Mouse (Mus musculus): ENCODE results near the gene Wdr26. TPM values are rescaled to one million over a fixed set of nuclear protein-coding genes. Genes with fewer than 3 reads are reported as not detected.

Wdr26 gene
- total RNA-seq, 4 experiments from 2014 or later = 120 to 162 (median 149) TPM

DNA sequence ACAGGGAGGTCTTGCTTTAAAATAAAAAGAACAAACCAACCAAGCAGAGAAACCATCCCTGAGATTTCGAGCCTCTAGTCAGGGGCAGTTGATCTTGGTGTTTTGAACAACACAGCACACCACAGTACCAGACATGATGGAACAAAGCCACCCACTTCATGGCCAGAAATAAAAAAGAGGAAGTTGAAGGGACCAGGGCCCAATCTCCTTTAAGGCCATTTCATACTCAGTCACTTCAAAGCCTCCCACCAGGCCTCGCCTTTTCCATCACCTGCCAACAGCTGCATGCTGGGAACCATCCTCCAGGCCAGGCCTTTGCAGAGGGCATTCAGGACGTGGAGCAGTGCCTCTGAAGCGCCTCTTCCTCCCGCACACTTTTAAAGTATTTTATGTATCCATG, 25.5 kb upstream of the Wdr26 start:
- no peak for DNase-seq

DNA sequence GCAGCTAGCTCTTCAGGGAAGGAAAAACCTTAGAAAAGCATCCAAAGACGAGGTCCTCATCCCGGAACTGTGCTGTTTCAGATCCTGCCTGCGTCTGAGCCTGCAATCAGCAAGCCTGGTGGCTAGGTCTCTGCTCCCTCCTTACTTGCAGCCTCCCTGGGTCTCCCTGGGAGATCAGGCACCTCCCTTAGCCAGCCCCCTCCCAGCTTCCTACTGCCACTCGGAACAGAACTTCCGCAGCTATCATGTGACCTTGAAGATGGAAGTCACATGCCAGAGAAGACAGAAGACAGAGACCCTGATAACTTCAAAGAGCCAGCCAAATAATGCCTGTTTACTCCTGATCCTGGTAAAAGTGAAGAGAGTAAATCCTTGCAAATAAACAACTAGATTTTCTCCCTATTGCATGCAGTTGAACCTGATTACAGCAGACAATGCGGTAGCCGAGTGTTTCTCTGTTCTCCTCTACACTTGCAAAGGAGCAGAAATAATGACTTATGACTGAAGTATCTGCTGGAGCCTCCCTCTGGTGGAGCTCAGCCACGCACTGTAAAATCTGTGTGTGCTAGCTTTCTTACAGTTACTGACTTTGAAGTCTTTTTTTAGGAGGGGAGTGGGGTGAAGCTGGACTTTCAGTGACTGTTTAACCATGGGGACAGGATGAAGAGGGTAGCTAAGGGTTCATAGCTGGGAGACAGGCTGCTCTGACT, 22.7 kb upstream of the Wdr26 start:
- no peak for DNase-seq

DNA sequence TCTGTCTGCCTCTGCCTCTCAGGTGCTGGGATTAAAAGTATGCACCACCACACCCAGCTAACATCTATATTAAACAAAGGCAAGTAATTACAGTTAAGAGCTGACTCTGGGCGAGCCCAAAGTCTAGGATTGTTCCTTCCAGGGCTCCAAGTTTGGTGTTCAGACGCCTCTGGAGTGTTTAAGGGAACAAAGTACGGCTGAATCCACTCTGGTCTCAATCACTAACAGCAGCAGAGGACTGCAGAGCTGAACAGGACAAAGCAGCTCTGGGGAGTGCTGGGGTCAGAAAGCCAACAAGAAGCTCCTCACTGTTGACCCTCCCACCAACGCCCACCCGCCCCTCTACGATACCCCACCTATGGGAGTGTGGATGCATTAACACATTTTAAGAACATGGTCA, 21.9 kb upstream of the Wdr26 start:
- no peak for DNase-seq

DNA sequence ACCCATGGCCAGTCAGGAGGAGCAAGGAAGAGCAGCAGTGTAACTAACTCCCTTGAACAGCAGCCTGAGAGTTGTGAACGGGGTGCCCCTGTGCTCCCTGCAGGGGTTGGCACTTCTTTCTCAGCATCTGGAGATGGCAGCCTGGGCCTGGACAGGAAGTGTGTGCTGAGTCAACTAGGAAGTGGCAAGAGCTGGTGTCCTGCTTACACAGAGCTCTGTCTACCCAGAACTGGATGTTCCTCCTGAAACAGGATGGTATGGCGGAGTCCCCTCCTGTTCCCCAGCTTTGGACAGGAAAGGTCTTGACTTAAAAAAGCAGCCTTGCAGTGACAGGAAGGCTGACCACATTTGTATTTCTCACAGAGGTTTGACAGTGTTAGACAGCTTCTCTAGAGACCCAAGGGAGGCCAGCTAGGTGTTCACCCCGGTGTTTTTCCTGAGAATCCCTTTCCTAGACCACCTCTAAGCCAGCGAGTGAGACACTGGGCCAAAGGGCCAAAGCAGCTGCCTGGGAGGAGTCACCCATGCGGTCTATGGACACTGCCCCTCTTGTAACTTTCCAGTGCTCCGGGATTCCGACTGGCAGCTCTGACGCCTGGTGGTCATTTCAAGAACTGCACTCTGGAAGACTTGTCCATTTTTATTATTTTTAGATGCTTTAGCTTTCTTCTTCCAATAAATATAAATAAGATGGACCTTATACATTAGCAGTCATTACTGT, 20.7 kb upstream of the Wdr26 start:
- peak; percentile 76 for DNase-seq

DNA sequence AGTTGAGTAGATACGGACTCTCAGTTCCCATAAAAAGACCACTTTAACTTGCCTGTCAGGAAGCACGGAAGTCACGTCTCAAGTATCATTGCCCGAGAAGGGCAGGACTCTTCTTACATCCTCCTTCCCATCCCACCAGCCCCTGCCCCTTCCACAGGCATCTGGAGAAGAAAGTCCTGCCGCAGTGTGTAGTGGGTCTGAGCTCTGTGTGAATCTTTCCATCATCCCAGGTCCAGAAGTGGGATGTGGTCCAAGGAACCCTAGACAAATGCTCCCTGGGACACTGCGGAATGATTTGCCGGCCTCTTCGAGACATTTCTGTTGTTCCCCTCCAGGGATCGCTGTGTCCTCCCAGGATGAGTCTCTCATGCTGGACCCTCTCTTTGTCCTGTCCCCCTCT, 20.0 kb upstream of the Wdr26 start:
- DNase-seq = no peak

DNA sequence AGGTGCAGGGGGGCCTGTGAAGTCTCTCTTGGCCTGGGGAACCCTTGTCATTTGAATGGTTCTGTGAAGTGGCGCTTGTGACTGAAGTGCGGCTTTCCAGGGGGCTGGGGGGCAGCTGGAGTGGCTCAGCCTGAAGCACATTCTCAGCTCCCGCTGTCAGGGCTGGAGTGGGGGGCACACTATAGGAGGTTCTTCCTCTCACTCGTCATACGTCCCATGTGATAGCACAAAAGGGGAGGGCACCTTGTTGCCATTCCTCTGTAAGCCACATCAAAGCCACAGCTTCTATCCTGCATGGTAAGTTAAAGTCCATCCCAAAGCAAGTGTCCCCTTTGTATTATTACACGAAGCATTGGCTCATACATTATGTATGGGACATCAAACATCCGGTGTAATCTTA, 19.5 kb upstream of the Wdr26 start:
- no peak for DNase-seq

DNA sequence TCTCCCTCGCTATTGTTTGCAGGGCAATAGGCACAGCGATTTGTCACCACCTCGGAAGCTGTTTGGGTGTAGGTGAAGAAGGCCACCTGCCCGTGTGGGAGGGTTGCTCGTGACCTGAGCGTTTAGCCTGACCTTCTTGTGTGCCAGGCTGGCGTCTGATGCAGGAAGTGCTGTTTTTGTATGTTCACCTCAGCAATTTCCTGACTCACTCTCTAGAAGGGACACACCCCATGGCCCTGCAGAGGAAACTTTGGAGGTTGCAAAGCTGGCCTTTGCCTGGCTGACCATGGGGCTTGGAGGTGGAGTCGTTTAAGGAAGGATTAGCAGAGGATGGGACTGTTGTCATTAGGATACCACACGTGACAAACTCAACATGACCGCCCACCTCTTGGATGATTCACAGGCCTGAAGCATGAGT, 18.9 kb upstream of the Wdr26 start:
- no peak for DNase-seq

DNA sequence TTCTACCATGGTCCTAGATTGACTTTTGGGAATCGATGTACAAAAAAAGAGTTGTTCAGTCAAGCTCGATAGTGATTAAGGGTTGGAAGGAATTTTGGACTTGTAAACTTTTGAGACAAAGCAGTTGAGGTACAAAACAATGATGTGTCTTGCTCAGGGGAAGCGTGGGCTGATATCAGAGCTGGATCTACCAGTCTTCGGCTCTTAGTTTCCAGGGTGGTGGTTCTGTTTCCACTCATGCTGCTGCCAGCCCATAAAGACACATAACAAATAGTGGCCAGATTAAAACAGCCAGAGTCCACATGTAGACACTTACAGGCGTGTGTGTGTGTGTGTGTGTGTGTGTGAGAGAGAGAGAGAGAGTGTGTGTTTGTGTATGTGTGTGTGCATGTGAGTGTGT, 17.2 kb upstream of the Wdr26 start:
- DNase-seq = no peak

DNA sequence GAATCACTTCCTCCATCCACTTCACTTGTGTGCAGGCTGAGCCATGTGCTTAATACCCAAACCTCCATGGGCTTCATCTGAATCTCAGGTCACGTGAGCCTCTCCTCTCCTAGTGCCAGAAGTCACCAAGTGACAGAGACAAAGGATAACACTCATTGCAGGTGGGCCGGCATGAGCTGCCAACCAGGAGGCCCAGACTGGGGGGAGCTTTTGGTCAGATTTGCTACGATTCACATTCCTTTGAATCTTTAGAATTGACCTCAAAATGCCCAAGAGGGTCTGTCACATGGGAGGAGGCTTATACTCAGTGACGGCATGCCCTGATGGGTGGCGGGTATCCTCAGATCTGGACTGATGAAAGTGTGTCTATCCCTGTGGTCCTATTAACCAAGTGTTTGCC, 16.8 kb upstream of the Wdr26 start:
- DNase-seq = no peak

DNA sequence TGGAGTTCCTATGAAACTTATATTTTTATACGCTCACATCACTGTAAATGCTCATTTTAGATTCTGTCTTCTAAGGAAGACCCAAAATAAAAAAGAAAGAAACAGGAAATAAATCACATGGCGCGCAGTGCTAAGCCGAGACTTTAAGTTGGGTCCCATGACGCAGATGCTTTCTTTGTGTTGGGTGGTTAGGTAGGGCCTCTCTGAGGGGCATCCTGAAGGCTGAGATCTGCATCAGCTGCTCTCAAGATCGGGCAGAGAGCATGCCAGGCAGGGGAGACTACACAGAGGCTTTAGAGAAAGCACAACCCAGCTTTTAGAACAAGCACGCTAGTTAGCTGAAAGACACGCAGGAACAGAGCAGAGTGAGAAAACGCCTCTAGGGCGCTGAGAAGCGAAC, 16.0 kb upstream of the Wdr26 start:
- DNase-seq = no peak

DNA sequence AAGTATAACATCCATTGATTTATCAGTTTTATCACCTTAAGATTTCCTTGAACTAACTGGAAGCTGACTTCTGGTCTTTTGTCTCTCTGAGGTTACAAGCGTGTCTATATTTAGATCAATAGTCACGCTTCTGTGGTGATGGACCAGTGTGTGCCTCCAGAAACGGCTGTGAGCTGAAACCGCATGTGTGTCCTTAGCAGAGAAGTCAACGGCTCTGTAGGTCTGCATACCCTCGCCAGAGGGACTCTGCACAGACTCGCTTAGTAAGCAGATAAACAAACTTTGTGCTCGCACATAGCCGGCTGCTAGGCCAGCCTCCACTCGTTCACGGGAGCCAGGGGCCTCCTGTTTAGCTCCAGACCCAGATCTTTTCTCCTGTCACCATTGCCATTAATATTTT, 15.0 kb upstream of the Wdr26 start:
- DNase-seq = no peak

DNA sequence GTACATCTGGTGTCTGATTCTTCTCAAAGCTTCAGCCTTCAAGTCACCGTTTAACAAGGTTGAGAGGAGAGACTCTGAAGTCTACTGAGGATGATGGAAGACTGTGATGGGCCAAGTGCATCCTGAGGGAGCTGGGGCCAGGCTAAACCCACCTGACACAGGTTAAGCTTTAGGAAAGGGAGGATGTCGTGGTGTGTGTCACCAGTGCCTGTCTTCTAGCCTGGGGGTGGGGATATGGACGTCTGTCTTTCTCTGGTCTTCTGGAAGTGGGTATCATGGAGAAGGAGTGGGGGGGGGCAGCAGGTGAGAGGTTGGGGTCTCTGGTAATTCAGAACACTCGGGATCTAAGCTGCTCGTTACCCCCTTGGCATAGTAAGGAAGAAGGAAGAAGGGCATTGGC, 13.5 kb upstream of the Wdr26 start:
- DNase-seq = no peak

DNA sequence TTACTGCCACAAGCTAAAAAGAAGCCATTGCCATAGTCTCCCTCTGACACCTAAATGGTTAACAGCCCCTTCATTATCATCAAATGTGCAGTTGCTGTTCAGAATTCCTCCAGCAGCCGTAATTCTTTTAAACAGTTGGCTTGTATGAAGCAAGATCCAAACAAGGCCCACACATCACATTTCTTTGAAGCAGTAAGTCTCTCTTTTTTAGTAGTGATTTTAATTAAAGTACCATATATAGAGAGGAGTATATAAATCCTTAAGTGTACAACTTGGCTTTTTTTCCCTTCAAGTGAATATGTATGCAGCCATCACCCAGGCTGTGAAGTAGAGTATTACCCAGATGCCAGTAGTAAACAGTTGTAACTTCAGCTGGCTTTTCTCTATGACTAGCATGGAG, 10.2 kb upstream of the Wdr26 start:
- no peak for DNase-seq

DNA sequence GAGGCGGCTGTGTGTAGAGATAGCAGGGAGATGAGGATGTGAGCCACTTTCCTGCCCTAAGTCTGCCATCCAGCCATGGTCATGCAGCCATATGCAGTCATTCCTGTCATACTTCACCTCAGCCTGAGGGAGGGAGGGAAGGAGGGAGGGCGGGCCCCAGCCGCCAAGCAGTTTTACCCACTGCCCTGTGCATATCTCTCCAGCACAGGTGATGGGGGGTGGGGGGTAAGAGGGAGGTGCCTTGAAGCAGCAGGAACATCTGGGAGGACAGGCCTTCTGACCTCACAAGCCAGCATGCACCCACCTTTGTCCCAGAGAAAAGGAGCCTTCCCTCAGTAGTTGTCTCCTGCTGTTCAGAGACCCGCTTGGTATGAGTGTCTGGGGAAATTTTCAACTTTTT, 4.5 kb upstream of the Wdr26 start:
- DNase-seq = no peak

DNA sequence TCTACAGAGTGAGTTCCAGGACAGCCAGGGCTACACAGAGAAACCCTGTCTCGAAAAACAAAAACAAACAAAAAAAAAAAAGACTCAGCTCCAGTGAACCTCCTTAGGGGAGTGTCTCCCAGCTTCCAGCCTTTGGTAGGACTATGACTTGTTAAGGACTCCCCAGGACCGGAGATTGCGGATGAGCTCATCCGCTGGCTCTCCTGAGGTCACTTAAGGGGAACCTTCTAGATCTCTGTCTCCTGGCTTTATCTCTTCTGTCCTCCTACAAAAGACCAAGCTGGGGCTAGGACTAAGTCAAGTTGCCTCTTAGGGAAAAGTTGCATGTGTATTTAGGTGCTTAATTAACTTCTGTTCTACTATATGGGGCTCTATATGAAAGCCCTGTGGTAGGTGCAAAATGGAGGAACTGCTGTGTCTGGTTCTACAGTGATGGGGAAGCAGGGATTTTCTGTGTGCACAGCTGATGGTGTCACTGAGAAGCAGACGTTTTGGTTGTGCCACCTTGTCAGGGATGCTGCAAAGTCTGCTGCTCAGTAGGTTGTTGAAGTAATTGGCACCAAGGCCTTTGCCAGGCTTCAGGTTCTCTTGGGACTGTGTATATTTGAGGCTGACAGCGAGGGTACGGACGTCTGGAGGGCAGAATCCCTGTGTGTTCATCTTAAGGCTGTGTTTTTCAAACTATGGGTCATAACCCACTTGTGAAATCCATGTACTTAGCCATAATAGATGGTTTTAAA, 2.7 kb upstream of the Wdr26 start:
- no peak for DNase-seq

DNA sequence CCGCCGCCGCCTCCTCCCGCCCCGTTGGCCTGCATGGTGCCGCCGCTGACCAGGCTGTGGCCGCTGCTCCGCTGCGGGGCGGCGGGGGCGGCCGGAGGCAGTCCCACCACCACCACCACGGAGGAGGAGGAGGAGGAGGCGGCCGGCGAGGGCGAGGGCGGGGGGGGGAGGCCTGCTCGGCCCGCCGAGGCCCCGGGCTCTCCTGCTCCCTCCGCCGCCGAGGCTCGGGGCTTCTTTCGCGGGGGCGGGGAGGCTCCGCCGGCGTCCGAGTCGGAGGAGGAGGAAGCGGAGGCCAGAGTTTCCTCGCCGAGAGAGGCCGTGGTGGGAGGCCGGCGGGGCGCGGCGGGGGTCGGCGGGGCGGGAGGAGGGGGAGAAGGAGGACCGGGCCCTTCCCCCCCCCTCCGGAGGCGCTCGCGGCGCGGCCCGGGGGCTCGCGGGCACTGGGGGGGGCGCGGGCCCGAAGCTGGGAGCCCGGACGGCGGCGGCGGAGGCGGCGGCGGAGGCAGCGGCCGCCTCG, 340 bp downstream of the Wdr26 start:
- peak; percentile 15 for DNase-seq

DNA sequence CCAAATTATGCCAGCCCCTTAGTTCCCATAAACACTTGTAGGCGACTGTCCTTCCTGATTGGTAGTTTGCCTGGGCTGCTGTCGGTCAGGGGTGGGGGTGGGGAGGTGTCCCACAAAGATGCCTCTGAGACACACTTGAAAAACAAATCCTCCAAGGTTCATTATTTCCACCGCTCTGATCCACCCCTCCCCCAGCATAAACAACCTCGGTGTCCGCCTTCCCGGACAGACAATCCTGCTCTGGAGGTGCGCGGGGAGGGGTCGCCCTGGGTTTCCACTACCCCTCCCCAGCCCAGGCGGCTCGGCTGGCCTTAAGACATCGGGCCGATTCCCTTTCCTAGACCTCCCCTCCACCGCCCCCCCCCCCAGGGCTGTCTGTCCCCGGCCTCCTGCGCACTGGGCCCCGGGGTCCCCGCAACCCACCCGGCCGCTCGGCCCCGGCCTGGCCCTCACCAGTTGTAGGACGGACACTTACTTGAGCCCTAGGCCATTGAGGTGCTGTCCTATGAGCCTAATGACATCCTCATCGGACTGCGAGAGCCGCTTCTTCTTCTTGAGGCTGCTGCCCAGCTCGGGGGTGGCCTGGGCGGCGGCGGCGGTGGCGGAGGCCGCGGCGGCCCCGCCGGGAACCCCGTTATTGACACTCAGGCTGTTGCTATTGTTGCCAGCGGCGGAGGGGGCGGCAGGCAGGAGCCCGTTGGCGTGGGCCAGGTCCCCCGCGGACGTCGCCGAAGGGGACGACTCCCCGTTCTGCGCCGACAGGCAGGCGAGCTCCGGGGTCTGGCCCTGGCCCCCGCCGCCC, 999 bp downstream of the Wdr26 start:
- peak; percentile 32 for DNase-seq

DNA sequence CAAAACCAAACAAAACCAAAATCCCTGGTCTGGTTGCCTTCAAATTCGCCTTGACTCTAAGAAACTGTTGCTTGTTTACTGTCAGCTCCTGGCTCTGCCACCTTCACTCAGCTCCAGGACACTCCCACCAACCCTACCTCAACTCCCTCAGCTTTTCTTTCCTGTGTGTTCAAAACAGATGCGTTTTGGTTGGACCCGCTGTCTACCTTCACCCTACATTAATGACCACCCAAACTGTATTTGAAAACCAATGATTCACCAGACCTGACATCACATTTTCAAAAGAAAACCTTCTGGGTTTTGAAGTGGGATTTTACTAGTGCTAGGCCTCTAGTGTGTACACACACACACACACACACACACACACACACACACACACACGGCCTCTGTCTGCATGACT, 1.7 kb downstream of the Wdr26 start:
- no peak for DNase-seq

DNA sequence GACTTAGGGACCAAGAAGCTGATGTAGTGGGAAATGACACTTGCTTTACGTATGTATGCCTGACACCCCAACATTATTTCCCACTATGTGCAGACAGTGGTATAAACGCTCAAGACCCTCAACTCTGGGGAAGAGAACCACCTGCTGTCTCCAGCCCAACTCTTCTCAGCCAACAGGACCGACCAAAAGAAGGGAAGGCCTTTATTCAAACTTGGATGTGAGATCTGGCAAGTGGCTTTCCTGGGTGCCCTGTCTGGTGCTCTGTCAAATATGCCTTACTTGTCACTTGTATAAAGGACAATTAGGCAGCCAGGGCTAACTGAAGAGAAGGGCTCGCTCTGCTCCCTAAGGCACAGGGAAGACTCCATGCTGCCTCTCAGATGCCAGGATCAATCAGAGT, 12.4 kb downstream of the Wdr26 start:
- DNase-seq = no peak

DNA sequence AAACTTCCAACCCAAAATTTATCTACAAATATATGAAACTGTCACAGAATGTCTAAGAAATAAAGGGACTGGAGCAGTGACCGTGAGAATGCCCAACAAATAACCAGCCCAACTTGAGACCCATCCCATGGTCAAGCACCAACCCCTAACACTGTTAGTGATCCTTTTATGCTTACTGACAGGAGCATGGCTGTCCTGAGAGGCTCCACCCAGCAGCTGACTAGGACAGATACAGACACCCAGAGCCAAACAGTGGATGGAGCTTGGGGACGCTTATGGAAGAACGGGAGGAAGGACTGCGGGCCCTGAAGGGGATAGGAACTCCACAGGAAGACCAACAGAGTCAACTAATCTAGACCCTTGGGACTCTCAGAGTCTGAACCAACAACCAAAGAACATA, 22.9 kb downstream of the Wdr26 start:
- DNase-seq = no peak

DNA sequence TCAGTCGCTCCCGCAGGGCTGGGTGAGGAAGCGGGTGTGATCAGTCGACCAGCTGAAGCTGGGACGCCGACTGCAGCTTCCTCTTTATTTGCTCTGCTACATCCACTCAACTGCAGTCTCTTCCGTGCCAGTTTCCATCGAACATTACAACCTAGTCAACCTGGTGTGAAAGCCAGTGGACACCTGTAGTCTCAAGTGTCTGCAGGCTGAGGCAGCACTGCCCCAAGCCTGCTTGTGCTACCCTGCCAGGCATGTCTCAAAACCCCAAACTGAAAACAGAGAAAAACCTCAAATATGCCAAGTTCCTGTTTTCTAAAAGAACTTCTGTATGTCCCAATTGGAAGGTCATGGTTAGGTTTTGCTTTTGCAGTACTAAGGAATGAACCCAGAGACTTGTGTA, 41.6 kb downstream of the Wdr26 start:
- DNase-seq = no peak

DNA sequence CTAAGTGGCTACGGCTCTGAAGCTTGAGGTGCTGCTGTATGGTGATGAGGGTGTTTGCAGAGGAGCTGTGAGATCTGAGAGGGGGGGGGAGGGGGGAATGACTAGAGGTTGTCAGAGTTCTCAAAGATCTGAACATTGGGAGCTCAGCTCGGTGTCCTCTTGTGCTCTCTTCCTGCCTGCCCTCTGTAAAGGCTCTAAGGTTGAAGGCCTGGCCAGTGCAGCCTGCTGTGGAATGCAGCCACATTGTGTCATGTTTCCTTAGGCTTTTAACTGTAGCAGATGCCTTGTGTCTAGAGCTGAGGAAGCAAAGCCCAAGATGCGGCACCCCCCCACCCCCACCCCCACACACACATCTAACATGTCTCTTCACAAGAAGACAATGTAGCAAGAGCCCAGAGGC, 43.4 kb downstream of the Wdr26 start:
- DNase-seq = no peak

DNA sequence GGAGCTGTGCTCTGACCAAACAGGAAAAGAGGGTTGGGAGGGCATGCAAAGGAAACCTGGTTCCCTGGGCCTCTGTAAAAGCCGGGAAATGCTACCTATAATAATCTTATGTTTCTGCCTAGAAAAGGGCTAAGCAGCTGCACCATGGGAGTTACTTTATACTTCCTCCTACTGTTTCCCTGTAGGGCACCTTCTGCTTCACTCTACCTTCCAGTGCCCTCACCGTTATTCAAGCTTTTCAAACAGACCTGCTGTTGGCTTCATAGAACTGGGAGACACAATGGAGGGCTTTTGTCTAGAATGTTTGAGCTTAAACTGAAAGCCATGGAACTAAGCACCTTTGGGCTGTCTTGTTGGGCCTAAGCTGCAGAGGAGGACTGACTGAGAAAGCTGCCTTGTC, 44.0 kb downstream of the Wdr26 start:
- DNase-seq = no peak

All from adrenal gland, adult 8-10 months (tissue).